Mouse (Mus musculus) hindbrain, embryonic 16.5 days (tissue): ENCODE measurements around the gene Hspb1. TPM values are rescaled to one million over a fixed set of nuclear protein-coding genes. Genes with fewer than 3 reads are reported as not detected.

Source experiments
- ATAC-seq: fragments of 200-750 bp; cut with Nextera tagmentation; 2 replicates; pipeline ENCODE4 v1.8.0; 2017; ENCODE audit warnings: moderate TSS enrichment, moderate library complexity
- H3K27ac ChIP-seq: fragments of 300-500 bp; sonication (generic); 2 replicates; pipeline ENCODE4 v1.5.1; 2014; ENCODE audit warnings: low read depth, mild to moderate bottlenecking, control low read depth, low read length, moderate library complexity
- H3K27me3 ChIP-seq: fragments of 300-500 bp; sonication (generic); replicated peaks from 2 replicates; pipeline ENCODE4 v1.6.1; 2014; ENCODE audit warnings: low read length; ENCODE audit not compliant: control insufficient read depth, insufficient read depth
- H3K36me3 ChIP-seq: fragments of 300-500 bp; sonication (generic); 2 replicates; pipeline ENCODE4 v1.6.1; 2014; ENCODE audit warnings: mild to moderate bottlenecking, low read length, moderate library complexity, mixed read lengths; ENCODE audit not compliant: control insufficient read depth, insufficient read depth
- H3K4me1 ChIP-seq: fragments of 300-500 bp; sonication (generic); 2 replicates; pipeline ENCODE4 v1.6.1; 2014; ENCODE audit warnings: low read depth, low read length; ENCODE audit not compliant: control insufficient read depth, insufficient read depth
- H3K4me2 ChIP-seq: fragments of 300-500 bp; sonication (generic); 2 replicates; pipeline ENCODE4 v1.6.1; 2014; ENCODE audit warnings: mild to moderate bottlenecking, low read length, control low read depth, moderate library complexity
- H3K4me3 ChIP-seq: fragments of 300-500 bp; sonication (generic); 2 replicates; pipeline ENCODE4 v1.5.1; 2014; ENCODE audit warnings: mild to moderate bottlenecking, low read length, control low read depth, moderate library complexity
- H3K9ac ChIP-seq: fragments of 300-500 bp; sonication (generic); 2 replicates; pipeline ENCODE4 v1.6.1; 2014; ENCODE audit warnings: low read depth, mild to moderate bottlenecking, control low read depth, low read length, moderate library complexity
- H3K9me3 ChIP-seq: fragments of 300-500 bp; sonication (generic); 2 replicates; pipeline ENCODE4 v1.6.1; 2014; ENCODE audit warnings: mild to moderate bottlenecking, low read length, moderate library complexity; ENCODE audit not compliant: control insufficient read depth
- WGBS: fragments of 180-500 bp; shearing (Covaris S2); extraction: QIAGEN DNeasy Blood & Tissue Kit; methylation state at CpG from one replicate; pipeline ENCODE4 v1.1.7; 2014; 5-methylcytosine and 5-hydroxymethylcytosine counted together
- polyA plus RNA-seq: library from polyadenylated mRNA; unstranded; fragments of >200 nt; fragmentation: Nextera tagmentation; extraction: Ambion mirVana; gene quantifications from 2 replicates; pipeline ENCODE4 v1.2.1, GENCODE M21; 2015

Hspb1 gene
- polyA plus RNA-seq, 1 experiment from 2014 or later: 15.6 TPM

- ATAC-seq: no peak
- Histone ChIP-seq H3K27me3 (no peaks in the 10 kb centered on the region), H3K36me3 (no peaks in the 10 kb centered on the region), H3K4me2 (no peak overlapping the region), H3K9me3 (no peaks in the 10 kb centered on the region), H3K4me1 (no peaks in the 10 kb centered on the region), H3K4me3 (no peak overlapping the region), H3K9ac (no peak overlapping the region), H3K27ac (no peak overlapping the region)
- WGBS: 88% methylated on average over 6 of the region's 6 CpGs
Measured at GRCm38 (mm10) chr5:135894958-135895357, 7.2 kb downstream of the Hspb1 start.

- Histone ChIP-seq H3K9ac (no peak overlapping the region), H3K36me3 (no peaks in the 10 kb centered on the region), H3K4me1 (peaks cover 3% of the 10 kb centered on the region), H3K9me3 (no peaks in the 10 kb centered on the region), H3K4me3 (no peak overlapping the region), H3K27ac (no peak overlapping the region), H3K4me2 (no peak overlapping the region), H3K27me3 (no peaks in the 10 kb centered on the region)
- ATAC-seq: no peak
- 15% methylated on average over 3 of the region's 3 CpGs for WGBS
Measured at GRCm38 (mm10) chr5:135898028-135898427, 10.3 kb downstream of the Hspb1 start.

DNA sequence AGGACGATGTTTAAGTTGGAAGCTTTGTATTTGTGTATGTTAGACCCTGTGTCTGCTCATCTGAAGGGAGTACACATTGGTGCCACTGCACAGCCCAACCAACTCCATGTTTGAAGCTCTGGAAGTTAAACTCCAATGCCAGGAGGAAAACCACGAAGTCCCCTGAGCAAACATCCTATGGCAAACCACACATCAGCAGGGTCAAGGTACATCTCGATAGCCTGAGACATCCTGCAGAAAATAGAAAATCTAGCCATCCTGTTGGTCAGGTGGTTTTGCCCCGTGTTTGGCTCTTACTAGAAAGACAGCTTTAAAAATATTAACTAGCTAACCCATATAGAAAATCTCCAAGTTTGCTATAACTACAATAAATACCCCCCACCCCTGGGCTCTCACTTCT is 11.3 kb downstream of the Hspb1 start:
- Histone ChIP-seq H3K4me3 (no peak overlapping the region), H3K9me3 (no peaks in the 10 kb centered on the region), H3K36me3 (no peaks in the 10 kb centered on the region), H3K4me1 (peaks cover 10% of the 10 kb centered on the region), H3K9ac (no peak overlapping the region), H3K27me3 (no peaks in the 10 kb centered on the region), H3K4me2 (no peak overlapping the region), H3K27ac (no peak overlapping the region)
- no peak for ATAC-seq
- WGBS: 92% methylated on average over 4 of the region's 4 CpGs

GRCm38 (mm10) chr5:135899833-135900232 is 12.1 kb downstream of the Hspb1 start:
- Histone ChIP-seq H3K9ac (no peak overlapping the region), H3K36me3 (no peaks in the 10 kb centered on the region), H3K27me3 (no peaks in the 10 kb centered on the region), H3K4me1 (peaks cover 10% of the 10 kb centered on the region), H3K27ac (no peak overlapping the region), H3K9me3 (no peaks in the 10 kb centered on the region), H3K4me2 (no peak overlapping the region), H3K4me3 (no peak overlapping the region)
- WGBS: 59% methylated on average over 4 of the region's 4 CpGs
- no peak for ATAC-seq

DNA sequence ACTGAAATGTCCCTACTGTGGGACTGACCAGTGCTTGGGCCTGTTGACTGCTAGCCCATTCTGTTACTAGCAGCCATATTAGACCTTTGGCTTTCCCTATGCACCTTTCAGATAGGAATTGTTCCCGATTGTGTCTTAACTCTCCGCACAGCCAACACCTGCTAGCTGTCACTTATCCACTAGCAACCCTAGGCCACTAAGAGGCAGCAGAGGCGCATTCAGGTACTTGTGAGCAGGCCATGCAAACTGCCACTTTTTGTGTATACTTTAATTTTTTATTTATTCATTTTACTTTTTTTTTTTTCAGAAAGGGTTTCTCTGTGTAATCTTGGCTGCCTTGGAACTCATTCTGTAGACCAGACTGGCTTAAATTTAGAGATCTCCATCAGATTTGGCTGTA is 13.0 kb downstream of the Hspb1 start:
- no peak for ATAC-seq
- Histone ChIP-seq H3K9ac (no peak overlapping the region), H3K36me3 (no peaks in the 10 kb centered on the region), H3K27me3 (no peaks in the 10 kb centered on the region), H3K9me3 (no peaks in the 10 kb centered on the region), H3K4me1 (peaks cover 10% of the 10 kb centered on the region), H3K4me3 (no peak overlapping the region), H3K27ac (no peak overlapping the region), H3K4me2 (no peak overlapping the region)
- 85% methylated on average over 3 of the region's 3 CpGs for WGBS

- H3K4me3 ChIP-seq: no peak overlapping the region
- peaks cover 10% of the 10 kb centered on the region for H3K4me1 ChIP-seq
- H3K27ac ChIP-seq: no peak overlapping the region
- H3K9me3 ChIP-seq: no peaks in the 10 kb centered on the region
- no peaks in the 10 kb centered on the region for H3K36me3 ChIP-seq
- no peak for ATAC-seq
- WGBS: 61% methylated on average over 6 of the region's 6 CpGs
- H3K4me2 ChIP-seq: no peak overlapping the region
- no peaks in the 10 kb centered on the region for H3K27me3 ChIP-seq
- no peak overlapping the region for H3K9ac ChIP-seq
Measured at GRCm38 (mm10) chr5:135901354-135902095, 13.8 kb downstream of the Hspb1 start.

GRCm38 (mm10) chr5:135903058-135903457 is 15.3 kb downstream of the Hspb1 start:
- Histone ChIP-seq H3K9me3 (no peaks in the 10 kb centered on the region), H3K27ac (peak overlapping the region; percentile 91), H3K4me1 (peaks cover 10% of the 10 kb centered on the region), H3K36me3 (no peaks in the 10 kb centered on the region), H3K9ac (peak overlapping the region; percentile 64), H3K4me2 (peak overlapping the region; percentile 72), H3K27me3 (no peaks in the 10 kb centered on the region), H3K4me3 (peak overlapping the region; percentile 40)
- WGBS: 22% methylated on average over 7 of the region's 7 CpGs
- no peak for ATAC-seq

GRCm38 (mm10) chr5:135903551-135904151 is 15.9 kb downstream of the Hspb1 start:
- ATAC-seq: peak; percentile 96
- H3K4me3 ChIP-seq: peak overlapping the region; percentile 40
- peak overlapping the region; percentile 91 for H3K27ac ChIP-seq
- peaks cover 10% of the 10 kb centered on the region for H3K4me1 ChIP-seq
- H3K27me3 ChIP-seq: no peaks in the 10 kb centered on the region
- WGBS: under 1% methylated on average over 30 of the region's 30 CpGs
- peak overlapping the region; percentile 72 for H3K4me2 ChIP-seq
- no peaks in the 10 kb centered on the region for H3K36me3 ChIP-seq
- peak overlapping the region; percentile 64 for H3K9ac ChIP-seq
- no peaks in the 10 kb centered on the region for H3K9me3 ChIP-seq

DNA sequence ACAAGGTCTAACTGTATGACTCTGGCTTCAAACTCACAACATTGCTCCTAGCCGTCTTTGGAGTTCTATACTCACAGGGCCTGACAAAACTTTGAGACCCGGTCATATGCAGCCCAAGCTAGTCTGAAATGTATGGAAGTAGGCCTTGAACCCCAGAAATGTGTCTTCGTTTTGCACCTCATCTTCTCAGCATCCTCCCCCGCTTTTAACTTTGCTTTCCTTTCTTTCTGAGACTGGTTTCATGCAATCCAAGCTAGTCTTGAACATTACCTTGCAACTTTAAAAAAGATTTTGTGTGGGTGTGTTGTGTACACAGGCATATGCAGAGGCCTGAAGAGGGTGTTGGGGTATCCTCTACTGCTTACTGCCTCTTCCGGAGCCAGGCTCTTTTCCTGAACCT is 16.5 kb downstream of the Hspb1 start:
- Histone ChIP-seq H3K36me3 (peaks cover 4% of the 10 kb centered on the region; the same call in 1 of the 2 replicates), H3K27me3 (no peaks in the 10 kb centered on the region), H3K4me3 (no peak overlapping the region; the same call in 1 of the 2 replicates), H3K4me2 (no peak overlapping the region; the same call in none of the 2 replicates), H3K9me3 (no peaks in the 10 kb centered on the region), H3K4me1 (peaks cover 10% of the 10 kb centered on the region), H3K9ac (peak overlapping the region; percentile 5; the same call in 1 of the 2 replicates), H3K27ac (peak overlapping the region; percentile 91)
- WGBS: 61% methylated on average over 5 of the region's 5 CpGs
- no peak for ATAC-seq
